ENCODE assay signal across 8 mouse cellular contexts in genomic region chr19:55244791-55245231, GRCm38 (mm10). TPM values are rescaled to one million over a fixed set of nuclear protein-coding genes. Genes with fewer than 3 reads are reported as not detected.
DNase-seq lines count a peak whose midpoint lies in the region; ATAC-seq and TF ChIP-seq lines count a peak whose summit lies in the region.

No protein-coding gene starts in this region.

- H3K9ac ChIP-seq in hindbrain, embryonic 15.5 days = no peak overlapping the region

- no peak overlapping the region for H3K4me3 ChIP-seq in hindbrain, embryonic 15.5 days
- H3K4me3 ChIP-seq in left cerebral cortex, adult 2 months = no peak overlapping the region

- 29% methylated on average over 7 of the region's 7 CpGs for WGBS in hindbrain, embryonic 15.5 days

- H3K27ac ChIP-seq in hindbrain, embryonic 15.5 days (replicated peaks) = no peak overlapping the region
- peak overlapping the region; percentile 76 for H3K27ac ChIP-seq in left cerebral cortex, adult 2 months

- no peaks in the 10 kb centered on the region for H3K4me1 ChIP-seq in hindbrain, embryonic 15.5 days (replicated peaks)

- no peaks in the 10 kb centered on the region for H3K27me3 ChIP-seq in hindbrain, embryonic 15.5 days

- ATAC-seq in cerebellum, adult (ENCODE audit: insufficient number of reproducible peaks, low FRiP score, low TSS enrichment) = 0 out of 2 replicates have a peak, but pooled peaks have one; percentile 49
- ATAC-seq in hindbrain, embryonic 15.5 days (ENCODE audit: low FRiP score, low read depth) = 0 out of 2 replicates have a peak, but pooled peaks have one; percentile 51

- peak; percentile 29 for TF ChIP-seq CTCF in left cerebral cortex, adult 2 months (IDR thresholded peaks at IDR 0.05)

- H3K9me3 ChIP-seq in hindbrain, embryonic 15.5 days = no peaks in the 10 kb centered on the region

- intact Hi-C loops in left cerebral cortex, adult 2 months (cut with DNase I) = no loop called here

- H3K36me3 ChIP-seq in hindbrain, embryonic 15.5 days = no peaks in the 10 kb centered on the region

- no peak for DNase-seq in cerebellum, adult 18-20 months
- peak; percentile 89 for DNase-seq in adipocyte (ENCODE audit: low spot score)
- DNase-seq in frontal cortex, adult 2 months (ENCODE audit: extremely low spot score in 1 of 2, low spot score in 1 of 2) = peak; percentile 65 to 68
- DNase-seq in left cerebral cortex, adult 2 months (ENCODE audit: extremely low spot score in 1 of 2, low spot score in 2 of 2) = peak; percentile 43 to 61
- DNase-seq in lung, postnatal 4 days = peak; percentile 82 to 89
- no peak for DNase-seq in thymus, postnatal 10 days (ENCODE audit: low spot score in 2 of 2)

- no peak overlapping the region for H3K4me2 ChIP-seq in hindbrain, embryonic 15.5 days

RNA-seq across cellular contexts. Expression of gene Gucy2g, which starts 3.8 kb away (rescaled TPM):
- 3.8 and 4.6 TPM in 2 replicates for polyA plus RNA-seq in frontal cortex, adult 2 months (2012; rRNA removed)
- polyA plus RNA-seq in hindbrain, embryonic 15.5 days (2015; fragmentation: Nextera tagmentation; extraction: Ambion mirVana) = 0.12 TPM in 1 of 2 replicates, not detected in the other
- 1 to 10 TPM; 3.3 to 3.5 TPM for total RNA-seq in left cerebral cortex, adult 2 months (2021)

RNA-seq across cellular contexts. Expression of gene Acsl5, which starts 6.9 kb away (rescaled TPM):
- polyA plus RNA-seq in frontal cortex, adult 2 months (2012; rRNA removed) = 24.2 and 25.8 TPM in 2 replicates
- polyA plus RNA-seq in hindbrain, embryonic 15.5 days (2015; fragmentation: Nextera tagmentation; extraction: Ambion mirVana) = 18.7 and 20.2 TPM in 2 replicates
- total RNA-seq in left cerebral cortex, adult 2 months (2021) = 10 to 100 TPM; 52.0 to 57.0 TPM

Comparison
In these comparisons a context has a peak if more than half of its experiments do, and no peak if none do; other contexts are left out.
1. DNase-seq: peak in adipocyte (single experiment), frontal cortex, adult 2 months (2 of 2), left cerebral cortex, adult 2 months (2 of 2) and lung, postnatal 4 days (2 of 2); none in cerebellum, adult 18-20 months (0 of 2) and thymus, postnatal 10 days (0 of 2).